Mouse (Mus musculus) hindbrain, embryonic 14.5 days (tissue): ENCODE results near the gene Sobp. TPM values are rescaled to one million over a fixed set of nuclear protein-coding genes. Genes with fewer than 3 reads are reported as not detected.

ENCODE experiments used
- ATAC-seq: fragments of 200-750 bp; cut with Nextera tagmentation; 2 replicates; pipeline ENCODE4 v1.8.0; 2017; ENCODE audit warnings: moderate number of reproducible peaks, mild to moderate bottlenecking, moderate TSS enrichment, moderate library complexity; ENCODE audit not compliant: low FRiP score
- DNase-seq: peaks from one replicate; pipeline ENCODE4 v3.0.0-alpha.2; 2015; ENCODE audit warnings: low spot score
- H3K27ac ChIP-seq: fragments of 300-500 bp; sonication (generic); 2 replicates; pipeline ENCODE4 v1.5.1; 2014; ENCODE audit warnings: mild to moderate bottlenecking, moderate library complexity
- H3K27me3 ChIP-seq: fragments of 300-500 bp; sonication (generic); 2 replicates; pipeline ENCODE4 v1.6.1; 2014; ENCODE audit warnings: mild to moderate bottlenecking, low read length, mixed read lengths; ENCODE audit not compliant: control insufficient read depth, insufficient read depth
- H3K36me3 ChIP-seq: fragments of 300-500 bp; sonication (generic); replicated peaks from 2 replicates; pipeline ENCODE4 v1.6.1; 2014; ENCODE audit not compliant: control insufficient read depth, insufficient read depth
- H3K4me1 ChIP-seq: fragments of 300-500 bp; sonication (generic); replicated peaks from 2 replicates; pipeline ENCODE4 v1.6.1; 2014; ENCODE audit warnings: antibody characterized with exemption, low read length, mixed read lengths; ENCODE audit not compliant: control insufficient read depth, insufficient read depth
- H3K4me2 ChIP-seq: fragments of 300-500 bp; sonication (generic); replicated peaks from 2 replicates; pipeline ENCODE4 v1.6.1; 2014; ENCODE audit warnings: mild to moderate bottlenecking, moderate library complexity
- H3K4me3 ChIP-seq: fragments of 300-500 bp; sonication (generic); replicated peaks from 2 replicates; pipeline ENCODE4 v1.5.1; 2014; ENCODE audit warnings: mild to moderate bottlenecking, low read length
- H3K9ac ChIP-seq: fragments of 300-500 bp; sonication (generic); 2 replicates; pipeline ENCODE4 v1.6.1; 2014
- H3K9me3 ChIP-seq: fragments of 300-500 bp; sonication (generic); 2 replicates; pipeline ENCODE4 v1.6.1; 2016; ENCODE audit warnings: low read length; ENCODE audit not compliant: control insufficient read depth
- WGBS: fragments of 180-500 bp; shearing (Covaris S2); extraction: QIAGEN DNeasy Blood & Tissue Kit; methylation state at CpG from one replicate; pipeline ENCODE4 v1.1.7; 2014; 5-methylcytosine and 5-hydroxymethylcytosine counted together
- polyA plus RNA-seq: library from polyadenylated mRNA; unstranded; fragments of >200 nt; fragmentation: Nextera tagmentation; extraction: Ambion mirVana; gene quantifications from 2 replicates; pipeline ENCODE4 v1.2.1, GENCODE M21; 2014

Gene Sobp
- polyA plus RNA-seq, 1 experiment from 2014 or later, result 16.0 TPM

DNA sequence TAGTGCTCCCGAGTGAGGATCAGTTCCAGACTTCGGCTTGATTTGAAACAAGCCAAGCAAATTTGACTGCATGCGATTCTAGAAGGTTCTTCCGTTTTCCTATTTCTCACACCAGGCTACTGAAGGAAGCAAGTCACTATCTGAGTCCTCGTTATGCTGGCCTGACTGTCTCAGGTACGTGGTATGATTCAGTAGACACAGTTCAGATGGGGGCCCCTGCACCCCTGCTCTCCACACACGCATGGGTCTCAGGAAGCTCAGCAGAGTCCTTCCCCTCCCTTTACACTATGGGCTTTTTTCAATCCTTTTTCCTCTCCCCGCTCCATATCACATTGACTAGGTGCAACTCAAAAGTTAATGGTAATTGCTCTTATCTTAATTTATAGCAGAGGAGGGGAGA is 119.6 kb downstream of the Sobp start:
- no peak overlapping the region for H3K4me2 ChIP-seq
- 73% methylated on average over 8 of the region's 8 CpGs for WGBS
- ATAC-seq, result no peak
- H3K27ac ChIP-seq, result no peak overlapping the region; the same call in 1 of the 2 replicates
- no peak overlapping the region for H3K4me3 ChIP-seq
- no peaks in the 10 kb centered on the region for H3K27me3 ChIP-seq
- H3K4me1 ChIP-seq, result peaks cover 8% of the 10 kb centered on the region; the same call in 1 of the 2 replicates
- no peak overlapping the region for H3K9ac ChIP-seq
- no peaks in the 10 kb centered on the region for H3K9me3 ChIP-seq
- H3K36me3 ChIP-seq, result no peaks in the 10 kb centered on the region
- DNase-seq, result no peak

DNA sequence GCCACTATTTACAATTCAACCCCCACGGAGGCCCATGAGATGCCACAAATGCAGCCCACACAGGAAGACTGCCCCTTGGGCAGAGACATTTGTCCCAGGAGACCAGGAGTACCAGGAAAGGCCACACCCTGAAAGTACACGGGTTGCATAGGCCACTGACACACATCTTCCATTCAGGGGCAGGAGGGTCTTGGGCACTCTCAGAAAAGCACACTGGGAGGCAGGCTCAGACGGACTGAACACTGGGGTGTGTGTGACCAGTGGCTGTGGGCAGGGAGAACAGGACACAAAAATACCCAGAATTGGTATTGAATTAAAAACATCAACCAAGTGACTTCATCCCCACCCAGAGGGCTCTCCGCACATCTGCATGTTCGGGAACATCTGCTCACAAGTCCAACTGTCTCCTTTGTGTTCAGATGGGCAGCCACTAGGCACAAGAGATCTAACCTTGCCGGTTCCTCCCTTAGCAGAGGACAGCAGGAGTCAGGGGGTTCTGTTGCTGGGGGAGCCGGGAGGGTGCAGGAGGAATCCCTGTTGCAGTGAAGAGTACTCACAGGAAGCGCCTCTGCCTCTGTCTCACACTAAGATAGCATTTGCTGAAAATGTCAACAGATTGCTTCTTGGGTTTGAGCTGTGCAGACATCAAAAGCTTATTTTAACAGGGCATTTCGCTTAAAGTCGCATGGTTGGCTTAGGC is 120.3 kb downstream of the Sobp start:
- WGBS, result 62% methylated on average over 10 of the region's 10 CpGs
- ATAC-seq, result no peak

DNA sequence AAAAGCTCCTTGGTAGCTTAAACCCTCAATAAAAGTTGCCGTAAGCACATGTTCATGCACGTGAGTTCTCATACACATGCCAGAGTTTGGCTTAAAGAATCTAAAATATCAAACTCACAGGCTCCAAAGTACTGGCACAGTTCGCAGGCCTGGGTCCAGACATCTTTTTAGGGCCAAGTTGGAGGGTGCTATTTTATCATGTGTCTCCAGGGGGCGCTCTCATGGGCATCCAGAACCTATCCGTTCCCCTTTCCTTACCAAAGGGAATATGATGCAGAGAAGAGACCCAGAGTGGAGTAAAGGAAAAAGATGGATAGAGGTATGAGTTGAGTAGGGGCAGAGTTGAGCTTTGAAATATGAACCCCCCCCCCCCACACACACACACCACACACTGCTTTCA is 121.9 kb downstream of the Sobp start:
- Histone ChIP-seq H3K4me1 (peaks cover 8% of the 10 kb centered on the region; the same call in 1 of the 2 replicates), H3K4me3 (no peak overlapping the region), H3K9ac (no peak overlapping the region), H3K4me2 (no peak overlapping the region), H3K9me3 (no peaks in the 10 kb centered on the region), H3K27me3 (no peaks in the 10 kb centered on the region), H3K27ac (no peak overlapping the region), H3K36me3 (no peaks in the 10 kb centered on the region)
- WGBS, result 48% methylated on average over 5 of the region's 5 CpGs
- DNase-seq, result no peak
- no peak for ATAC-seq

More for the DNA sequence above, 120.3 kb downstream of the Sobp start:
- no peak overlapping the region for H3K4me2 ChIP-seq
- no peak overlapping the region for H3K4me3 ChIP-seq
- no peak for DNase-seq
- no peak overlapping the region for H3K27ac ChIP-seq
- peaks cover 8% of the 10 kb centered on the region; the same call in 1 of the 2 replicates for H3K4me1 ChIP-seq
- H3K9me3 ChIP-seq, result no peaks in the 10 kb centered on the region
- H3K36me3 ChIP-seq, result no peaks in the 10 kb centered on the region
- no peak overlapping the region for H3K9ac ChIP-seq
- no peaks in the 10 kb centered on the region for H3K27me3 ChIP-seq

DNA sequence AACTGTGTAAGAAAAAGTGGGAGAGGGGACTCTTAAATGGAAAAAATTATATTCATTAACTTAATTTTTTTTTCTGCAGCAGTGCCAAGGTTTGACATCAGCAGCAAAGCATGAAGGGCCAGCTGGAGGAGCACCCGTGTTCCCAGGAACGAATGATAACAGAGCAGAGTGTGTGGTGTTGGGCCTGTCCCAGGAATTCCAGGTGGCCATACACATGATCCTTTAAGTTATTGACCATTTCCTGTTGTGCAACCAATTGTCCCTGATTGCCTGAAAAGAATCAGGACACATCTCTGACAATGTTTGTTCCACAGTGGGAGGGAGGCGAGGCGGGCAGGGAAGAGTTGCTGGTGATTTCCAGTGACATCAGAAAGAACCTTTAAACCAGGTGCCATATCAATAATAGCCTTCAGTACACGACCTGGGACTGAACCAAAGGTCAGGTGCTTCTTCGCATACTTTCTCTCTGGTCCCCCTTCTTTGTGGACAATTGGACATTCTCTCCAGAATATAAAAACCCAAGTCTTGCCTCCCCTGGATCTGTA is 126.5 kb downstream of the Sobp start:
- H3K4me3 ChIP-seq, result no peak overlapping the region
- DNase-seq (no peak), ATAC-seq (no peak)
- H3K9me3 ChIP-seq, result no peaks in the 10 kb centered on the region
- H3K27me3 ChIP-seq, result no peaks in the 10 kb centered on the region
- 73% methylated on average over 6 of the region's 6 CpGs for WGBS
- H3K9ac ChIP-seq, result no peak overlapping the region
- H3K4me1 ChIP-seq, result peaks cover 21% of the 10 kb centered on the region
- no peak overlapping the region for H3K27ac ChIP-seq
- H3K36me3 ChIP-seq, result no peaks in the 10 kb centered on the region
- H3K4me2 ChIP-seq, result no peak overlapping the region

DNA sequence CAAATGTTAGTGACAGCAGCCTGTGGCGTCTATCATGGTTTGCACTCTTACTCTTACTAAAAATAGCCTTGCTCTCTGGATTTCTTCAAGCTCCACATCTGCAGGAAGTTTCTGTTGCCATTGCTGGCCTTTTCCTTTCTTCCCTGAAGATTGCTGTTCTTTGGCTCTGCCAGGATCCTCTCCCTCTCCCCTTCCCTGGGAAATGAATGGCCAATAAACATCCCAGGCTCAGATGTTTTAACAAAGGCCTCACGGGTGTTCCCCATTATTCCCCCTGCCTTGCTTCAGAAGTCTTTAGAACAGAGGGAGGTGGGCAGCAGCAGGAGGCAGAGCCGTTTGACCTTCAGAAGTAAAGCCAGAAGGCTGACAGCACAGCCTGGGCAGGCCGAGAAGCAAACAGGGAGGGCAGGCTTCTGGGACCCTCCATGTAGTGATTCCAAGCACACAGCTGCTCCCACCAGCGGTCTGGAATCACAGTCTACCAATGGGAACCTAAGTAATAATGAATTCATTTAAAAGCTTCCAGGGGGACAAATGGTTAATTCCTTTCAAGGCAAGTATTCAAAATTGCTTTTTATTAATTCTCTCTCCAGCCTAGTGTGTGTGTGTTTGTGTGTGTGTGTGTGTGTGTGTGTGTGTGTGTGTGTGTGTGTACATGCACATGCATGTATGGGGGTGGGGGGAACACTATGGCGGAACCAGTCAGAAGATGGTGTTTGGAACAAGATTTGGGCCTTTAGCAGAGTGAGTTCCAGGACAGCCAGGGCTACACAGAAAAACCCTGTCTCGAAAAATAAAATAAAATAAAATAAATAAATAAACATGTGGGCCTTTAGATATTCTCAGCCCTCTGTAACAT is 130.8 kb downstream of the Sobp start:
- Histone ChIP-seq H3K9ac (0 out of 2 replicates have a peak overlapping the region, but pooled peaks have one; percentile 4), H3K4me2 (no peak overlapping the region), H3K4me1 (peaks cover 27% of the 10 kb centered on the region), H3K27ac (peak overlapping the region; percentile 69), H3K4me3 (no peak overlapping the region), H3K36me3 (no peaks in the 10 kb centered on the region), H3K9me3 (no peaks in the 10 kb centered on the region), H3K27me3 (no peaks in the 10 kb centered on the region)
- ATAC-seq (peak; percentile 74), DNase-seq (no peak)
- WGBS, result 15% methylated on average over 7 of the region's 7 CpGs

DNA sequence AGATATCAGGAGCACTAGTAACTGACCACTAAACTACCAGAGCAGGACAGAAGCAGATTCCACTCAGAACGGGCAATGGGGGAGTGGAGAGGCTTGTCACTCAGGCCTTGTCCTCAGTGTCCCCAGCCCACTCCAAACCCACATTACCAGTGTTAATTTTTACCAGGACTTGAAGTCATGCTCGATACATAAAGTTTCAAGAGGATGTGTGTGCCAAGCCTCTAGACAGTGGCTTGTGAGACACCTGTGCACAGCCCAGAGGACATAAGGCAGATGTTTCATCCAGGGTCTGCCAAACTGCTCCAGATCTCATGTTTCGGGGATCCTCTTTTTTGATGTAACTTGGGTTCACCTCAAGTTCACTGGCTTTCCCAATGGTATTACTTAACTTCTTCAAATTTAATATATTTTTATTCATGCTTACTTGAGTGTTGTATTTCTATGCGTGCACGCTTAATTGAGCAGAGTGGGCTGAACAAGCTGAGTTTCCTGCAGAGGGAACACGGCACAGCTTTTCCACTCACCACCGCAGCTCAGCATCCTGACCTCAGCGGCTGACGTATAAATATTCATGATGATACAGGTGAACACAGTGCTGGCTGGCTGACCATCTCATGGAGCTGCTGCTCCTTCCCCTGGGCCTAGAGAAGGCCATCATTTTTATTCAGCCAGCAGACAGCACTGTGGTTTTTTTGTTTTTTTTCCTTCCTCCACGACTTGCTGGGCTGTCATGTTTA is 131.6 kb downstream of the Sobp start:
- no peak overlapping the region for H3K4me2 ChIP-seq
- H3K4me1 ChIP-seq, result peaks cover 30% of the 10 kb centered on the region
- H3K4me3 ChIP-seq, result no peak overlapping the region
- ATAC-seq (0 out of 2 replicates have a peak, but pooled peaks have one; percentile 21), DNase-seq (no peak)
- H3K27me3 ChIP-seq, result no peaks in the 10 kb centered on the region
- H3K36me3 ChIP-seq, result no peaks in the 10 kb centered on the region
- H3K9me3 ChIP-seq, result no peaks in the 10 kb centered on the region
- 0 out of 2 replicates have a peak overlapping the region, but pooled peaks have one; percentile 4 for H3K9ac ChIP-seq
- H3K27ac ChIP-seq, result peak overlapping the region; percentile 69
- WGBS, result 19% methylated on average over 10 of the region's 10 CpGs

DNA sequence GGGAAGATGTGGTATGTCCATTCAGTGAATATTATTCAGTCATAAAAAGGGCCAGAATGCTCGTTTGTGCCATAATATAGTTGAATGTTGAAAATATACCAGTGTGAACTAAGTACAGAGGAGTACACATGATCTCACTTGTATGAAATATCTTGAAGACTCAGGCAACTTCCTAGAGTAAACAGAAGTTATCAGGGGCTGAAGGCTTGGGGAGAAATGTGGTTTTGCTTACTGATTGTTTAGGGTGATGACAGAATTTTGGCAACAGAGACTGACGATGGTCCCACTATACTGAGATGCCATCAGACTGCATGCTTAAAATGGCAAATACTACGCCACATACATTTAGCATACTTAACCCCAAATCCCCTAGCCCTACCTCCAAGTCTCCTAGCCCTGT is 132.5 kb downstream of the Sobp start:
- H3K36me3 ChIP-seq, result no peaks in the 10 kb centered on the region
- H3K27me3 ChIP-seq, result no peaks in the 10 kb centered on the region
- H3K4me1 ChIP-seq, result peaks cover 38% of the 10 kb centered on the region
- H3K4me2 ChIP-seq, result no peak overlapping the region
- no peaks in the 10 kb centered on the region for H3K9me3 ChIP-seq
- H3K4me3 ChIP-seq, result no peak overlapping the region
- no peak overlapping the region for H3K9ac ChIP-seq
- no peak for ATAC-seq
- no peak overlapping the region for H3K27ac ChIP-seq
- WGBS, result 78% methylated on average over 3 of the region's 3 CpGs
- no peak for DNase-seq

DNA sequence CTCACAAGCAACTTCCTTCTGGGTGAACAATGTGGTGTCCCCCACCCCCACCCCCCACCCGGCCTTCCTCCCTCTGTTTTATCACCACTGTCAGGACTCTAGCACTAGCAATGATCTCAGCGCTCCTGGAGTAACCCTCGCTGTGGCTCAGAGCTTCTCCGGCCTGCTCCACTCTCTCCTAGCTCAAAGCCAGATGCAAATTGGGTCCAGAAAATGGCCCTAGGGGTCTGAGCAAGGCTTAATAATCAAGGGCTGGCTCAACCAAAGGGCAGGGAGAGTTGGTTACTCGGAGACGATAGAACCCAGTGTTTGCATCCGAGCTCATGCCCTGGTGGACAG is 136.9 kb downstream of the Sobp start:
- Histone ChIP-seq H3K9ac (no peak overlapping the region), H3K4me1 (peaks cover 41% of the 10 kb centered on the region), H3K4me3 (no peak overlapping the region), H3K27ac (peak overlapping the region; percentile 43; the same call in 1 of the 2 replicates), H3K9me3 (no peaks in the 10 kb centered on the region), H3K36me3 (no peaks in the 10 kb centered on the region), H3K4me2 (no peak overlapping the region), H3K27me3 (no peaks in the 10 kb centered on the region)
- WGBS, result 29% methylated on average over 7 of the region's 7 CpGs
- ATAC-seq, result peak; percentile 51; the same call in 1 of the 2 replicates
- no peak for DNase-seq
